Mouse (Mus musculus) embryonic facial prominence, embryonic 14.5 days (tissue): ENCODE measurements around the gene 5830473C10Rik. TPM values are rescaled to one million over a fixed set of nuclear protein-coding genes. Genes with fewer than 3 reads are reported as not detected.

Experiments used
- ATAC-seq: fragments of 200-750 bp; cut with Nextera tagmentation; 2 replicates; pipeline ENCODE4 v1.8.0; 2017; ENCODE audit warnings: low read depth, moderate number of reproducible peaks, moderate TSS enrichment
- DNase-seq: peaks from one replicate; pipeline ENCODE4 v3.0.0-alpha.2; 2015; ENCODE audit warnings: low spot score
- H3K27ac ChIP-seq: fragments of 300-500 bp; sonication (generic); replicated peaks from 2 replicates; pipeline ENCODE4 v1.5.1; 2014; ENCODE audit warnings: low read depth, mild to moderate bottlenecking, low read length, moderate library complexity
- H3K27me3 ChIP-seq: fragments of 300-500 bp; sonication (generic); replicated peaks from 2 replicates; pipeline ENCODE4 v1.6.1; 2014; ENCODE audit warnings: low read length; ENCODE audit not compliant: control insufficient read depth, insufficient read depth
- H3K36me3 ChIP-seq: fragments of 300-500 bp; sonication (generic); 2 replicates; pipeline ENCODE4 v1.6.1; 2014; ENCODE audit warnings: low read length, mixed read lengths; ENCODE audit not compliant: control insufficient read depth, insufficient read depth
- H3K4me1 ChIP-seq: fragments of 300-500 bp; sonication (generic); 2 replicates; pipeline ENCODE4 v1.6.1; 2014; ENCODE audit warnings: antibody characterized with exemption, low read length; ENCODE audit not compliant: control insufficient read depth, insufficient read depth
- H3K4me2 ChIP-seq: fragments of 300-500 bp; sonication (generic); 2 replicates; pipeline ENCODE4 v1.6.1; 2014; ENCODE audit warnings: low read depth, mild to moderate bottlenecking, low read length, moderate library complexity, mixed read lengths
- H3K4me3 ChIP-seq: fragments of 300-500 bp; sonication (generic); 2 replicates; pipeline ENCODE4 v1.5.1; 2014; ENCODE audit warnings: low read depth, mild to moderate bottlenecking, low read length
- H3K9ac ChIP-seq: fragments of 300-500 bp; sonication (generic); 2 replicates; pipeline ENCODE4 v1.6.1; 2014; ENCODE audit warnings: low read depth, mild to moderate bottlenecking, low read length, moderate library complexity, mixed read lengths
- H3K9me3 ChIP-seq: fragments of 300-500 bp; sonication (generic); 2 replicates; pipeline ENCODE4 v1.6.1; 2016; ENCODE audit warnings: low read length; ENCODE audit not compliant: control insufficient read depth
- WGBS: fragments of 180-500 bp; shearing (Covaris S2); extraction: QIAGEN DNeasy Blood & Tissue Kit; methylation state at CpG from one replicate; pipeline ENCODE4 v1.1.7; 2014; 5-methylcytosine and 5-hydroxymethylcytosine counted together
- polyA plus RNA-seq: library from polyadenylated mRNA; unstranded; fragments of >200 nt; fragmentation: Nextera tagmentation; extraction: Ambion mirVana; gene quantifications from 2 replicates; pipeline ENCODE4 v1.2.1, GENCODE M21; 2014

The 5830473C10Rik gene
- 0.10 TPM in 1 of 2 replicates, not detected in the other for polyA plus RNA-seq

GRCm38 (mm10) chr5:90560743-90561142, at the start of gene 5830473C10Rik:
Gene 5830473C10Rik (plus strand): TSS chr5:90561107.
- Histone ChIP-seq H3K9ac (no peak within 1 kb of the TSS), H3K4me1 (no peaks in the 10 kb centered on the region), H3K4me2 (no peak within 1 kb of the TSS), H3K27ac (no peak within 1 kb of the TSS), H3K9me3 (no peaks in the 10 kb centered on the region), H3K4me3 (no peak within 1 kb of the TSS), H3K36me3 (no peaks in the 10 kb centered on the region), H3K27me3 (no peaks in the 10 kb centered on the region)
- ATAC-seq, result no peak
- WGBS, result 82% methylated on average over 6 of the region's 6 CpGs
- DNase-seq, result no peak

GRCm38 (mm10) chr5:90512288-90512955, 48.5 kb upstream of the 5830473C10Rik start:
- Histone ChIP-seq H3K4me3 (no peak overlapping the region), H3K9ac (no peak overlapping the region)

GRCm38 (mm10) chr5:90515561-90515960, 45.3 kb upstream of the 5830473C10Rik start:
- 88% methylated on average over 5 of the region's 6 CpGs for WGBS
- ATAC-seq (no peak), DNase-seq (no peak)
- Histone ChIP-seq H3K27ac (no peak overlapping the region), H3K4me3 (no peak overlapping the region), H3K9me3 (no peaks in the 10 kb centered on the region), H3K36me3 (no peaks in the 10 kb centered on the region), H3K4me1 (no peaks in the 10 kb centered on the region), H3K27me3 (no peaks in the 10 kb centered on the region), H3K9ac (no peak overlapping the region), H3K4me2 (no peak overlapping the region)

More at GRCm38 (mm10) chr5:90512288-90512955, 48.5 kb upstream of the 5830473C10Rik start:
- WGBS, result 77% methylated on average over 6 of the region's 6 CpGs
- H3K9me3 ChIP-seq, result no peaks in the 10 kb centered on the region
- DNase-seq, result no peak
- H3K27ac ChIP-seq, result no peak overlapping the region
- H3K4me2 ChIP-seq, result no peak overlapping the region
- no peaks in the 10 kb centered on the region for H3K4me1 ChIP-seq
- H3K36me3 ChIP-seq, result no peaks in the 10 kb centered on the region
- no peak for ATAC-seq
- H3K27me3 ChIP-seq, result no peaks in the 10 kb centered on the region

GRCm38 (mm10) chr5:90518356-90519100, 42.4 kb upstream of the 5830473C10Rik start, which contains the start of gene Afm:
Gene Afm (plus strand): TSS chr5:90518932.
- no peak within 1 kb of the TSS for H3K4me3 ChIP-seq
- DNase-seq (no peak), ATAC-seq (no peak)
- no peaks in the 10 kb centered on the region for H3K4me1 ChIP-seq
- H3K36me3 ChIP-seq, result no peaks in the 10 kb centered on the region
- H3K9ac ChIP-seq, result no peak within 1 kb of the TSS
- H3K27me3 ChIP-seq, result no peaks in the 10 kb centered on the region
- H3K27ac ChIP-seq, result no peak within 1 kb of the TSS
- WGBS, result 77% methylated on average over 6 of the region's 6 CpGs
- no peak within 1 kb of the TSS for H3K4me2 ChIP-seq
- H3K9me3 ChIP-seq, result no peaks in the 10 kb centered on the region

GRCm38 (mm10) chr5:90551191-90551590, 9.7 kb upstream of the 5830473C10Rik start:
- Histone ChIP-seq H3K9me3 (no peaks in the 10 kb centered on the region), H3K4me2 (no peak overlapping the region), H3K36me3 (no peaks in the 10 kb centered on the region), H3K9ac (no peak overlapping the region), H3K4me3 (no peak overlapping the region), H3K27ac (no peak overlapping the region), H3K4me1 (no peaks in the 10 kb centered on the region), H3K27me3 (no peaks in the 10 kb centered on the region)
- ATAC-seq (no peak), DNase-seq (no peak)
- 85% methylated on average over 8 of the region's 8 CpGs for WGBS

GRCm38 (mm10) chr5:90556052-90556451, 4.9 kb upstream of the 5830473C10Rik start:
- no peak for DNase-seq
- ATAC-seq, result no peak
- no peaks in the 10 kb centered on the region for H3K4me1 ChIP-seq
- H3K9me3 ChIP-seq, result no peaks in the 10 kb centered on the region
- no peak overlapping the region for H3K27ac ChIP-seq
- WGBS, result 79% methylated on average over 3 of the region's 3 CpGs
- no peak overlapping the region for H3K4me2 ChIP-seq
- no peak overlapping the region for H3K9ac ChIP-seq
- no peaks in the 10 kb centered on the region for H3K27me3 ChIP-seq
- H3K4me3 ChIP-seq, result no peak overlapping the region
- H3K36me3 ChIP-seq, result no peaks in the 10 kb centered on the region

GRCm38 (mm10) chr5:90561721-90562275, 891 bp downstream of the 5830473C10Rik start:
- WGBS, result 92% methylated on average over 11 of the region's 11 CpGs
- no peaks in the 10 kb centered on the region for H3K36me3 ChIP-seq
- no peaks in the 10 kb centered on the region for H3K9me3 ChIP-seq
- no peak overlapping the region for H3K9ac ChIP-seq
- H3K4me1 ChIP-seq, result no peaks in the 10 kb centered on the region
- no peak for ATAC-seq
- H3K27ac ChIP-seq, result no peak overlapping the region
- H3K27me3 ChIP-seq, result no peaks in the 10 kb centered on the region
- H3K4me2 ChIP-seq, result no peak overlapping the region
- DNase-seq, result no peak
- no peak overlapping the region for H3K4me3 ChIP-seq

GRCm38 (mm10) chr5:90562880-90563279, 2.0 kb downstream of the 5830473C10Rik start:
- H3K36me3 ChIP-seq, result no peaks in the 10 kb centered on the region
- no peak overlapping the region for H3K9ac ChIP-seq
- no peaks in the 10 kb centered on the region for H3K4me1 ChIP-seq
- no peak overlapping the region for H3K4me3 ChIP-seq
- 74% methylated on average over 4 of the region's 4 CpGs for WGBS
- DNase-seq, result no peak
- no peak overlapping the region for H3K27ac ChIP-seq
- no peak for ATAC-seq
- H3K4me2 ChIP-seq, result no peak overlapping the region
- H3K9me3 ChIP-seq, result no peaks in the 10 kb centered on the region
- no peaks in the 10 kb centered on the region for H3K27me3 ChIP-seq
